Mouse (Mus musculus) skeletal muscle tissue, adult 2 months (tissue): Measurements from ENCODE around the gene Atg4a.

Source experiments
- DNase-seq: peaks from one replicate; pipeline ENCODE4 v3.0.0-alpha.2; 2012; ENCODE audit warnings: low read depth, low spot score

The Atg4a gene

DNA sequence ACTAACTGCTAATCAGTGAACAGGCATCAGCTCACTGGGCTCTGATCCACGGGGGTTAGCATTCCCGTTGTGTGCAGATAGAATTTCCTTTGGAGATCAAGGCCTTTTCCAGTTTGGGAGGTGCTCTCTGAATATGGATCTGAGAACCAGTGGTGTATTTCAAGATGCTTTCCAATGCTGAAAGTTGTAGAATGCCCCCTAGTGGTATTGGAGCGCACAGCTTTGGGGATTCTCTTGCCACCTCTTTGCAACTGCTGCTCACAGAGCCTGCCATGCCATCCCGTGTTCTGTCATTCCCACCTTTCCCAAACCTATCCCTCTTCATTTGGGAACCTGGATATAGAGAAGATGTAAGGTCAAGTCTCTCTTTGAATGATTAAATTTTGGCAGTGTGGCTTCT lies 201.5 kb downstream of the Atg4a start:
- no peak for DNase-seq

DNA sequence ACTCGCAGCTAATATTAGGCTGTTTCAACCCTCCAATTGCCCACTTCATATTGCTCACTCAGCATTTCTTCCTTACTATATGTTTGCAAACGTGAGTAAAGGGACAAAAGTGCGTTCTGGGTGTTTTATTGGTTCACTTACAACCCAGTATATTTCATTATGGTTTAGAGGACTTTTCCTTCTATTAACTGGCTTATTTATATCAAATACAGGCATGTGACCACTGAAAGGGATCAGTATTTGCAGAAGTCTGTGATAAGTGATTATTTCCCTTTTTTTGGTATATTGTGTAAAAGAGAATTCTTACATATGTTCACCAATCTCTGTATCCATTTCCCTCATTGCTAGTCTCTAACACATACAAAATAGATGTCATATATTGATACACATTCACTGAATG lies 203.7 kb downstream of the Atg4a start:
- no peak for DNase-seq

DNA sequence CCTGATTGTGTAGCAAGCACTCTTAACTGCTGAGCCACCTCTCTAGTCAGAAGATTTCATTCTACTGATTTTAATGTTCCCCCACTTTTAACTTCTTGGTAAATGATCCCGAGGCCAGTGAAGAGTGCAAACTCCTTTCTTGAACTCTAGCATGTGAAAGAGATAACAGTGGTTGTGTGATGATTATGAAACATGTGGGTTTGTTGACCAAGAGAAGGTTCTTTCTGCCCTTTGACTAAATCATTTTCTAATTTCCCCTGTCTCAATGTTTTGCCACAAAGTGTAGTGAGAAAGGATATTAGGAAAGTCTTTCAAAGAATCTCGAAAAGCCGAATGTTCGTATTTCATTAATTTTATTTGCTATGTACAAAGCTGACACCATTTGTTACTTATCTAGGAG lies 208.4 kb downstream of the Atg4a start:
- DNase-seq: no peak

DNA sequence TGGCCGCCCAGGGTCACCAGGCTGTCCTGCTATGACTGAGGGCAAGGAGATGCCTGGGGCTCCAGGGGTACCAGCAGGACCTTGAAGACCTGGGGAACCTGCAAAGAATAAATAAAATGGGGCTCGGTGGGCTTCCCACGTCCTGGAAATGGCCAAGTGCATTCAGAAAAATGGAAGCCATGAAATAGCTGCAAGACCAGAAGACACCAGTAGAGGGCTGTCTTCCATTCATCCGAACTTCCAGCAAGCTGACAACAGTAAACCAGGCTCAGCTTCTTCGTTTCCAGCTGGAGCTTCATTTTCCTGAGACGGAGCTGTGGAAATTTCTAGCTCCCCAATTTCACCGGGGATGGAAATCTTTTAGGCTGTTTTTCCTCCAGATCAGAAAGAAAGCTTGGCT lies 218.6 kb downstream of the Atg4a start:
- no peak for DNase-seq

DNA sequence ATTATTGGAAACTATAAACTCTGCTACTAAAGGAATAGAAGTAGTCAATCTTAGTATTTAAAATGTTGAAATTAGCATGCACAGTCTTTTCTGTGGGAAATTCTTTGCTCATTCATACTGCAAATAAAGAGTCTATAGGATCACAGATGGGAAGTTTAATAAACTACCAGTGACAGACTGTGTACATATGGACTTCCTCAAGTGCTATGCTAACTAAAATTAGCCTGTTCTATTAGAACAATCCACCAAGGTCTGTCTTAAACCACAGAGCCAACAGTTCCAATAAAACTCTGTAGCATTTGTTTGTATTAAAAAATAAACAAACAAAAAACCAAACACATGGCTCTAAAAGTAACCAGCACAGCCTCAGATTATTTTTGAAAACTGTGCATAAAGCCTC lies 238.3 kb downstream of the Atg4a start:
- no peak for DNase-seq

DNA sequence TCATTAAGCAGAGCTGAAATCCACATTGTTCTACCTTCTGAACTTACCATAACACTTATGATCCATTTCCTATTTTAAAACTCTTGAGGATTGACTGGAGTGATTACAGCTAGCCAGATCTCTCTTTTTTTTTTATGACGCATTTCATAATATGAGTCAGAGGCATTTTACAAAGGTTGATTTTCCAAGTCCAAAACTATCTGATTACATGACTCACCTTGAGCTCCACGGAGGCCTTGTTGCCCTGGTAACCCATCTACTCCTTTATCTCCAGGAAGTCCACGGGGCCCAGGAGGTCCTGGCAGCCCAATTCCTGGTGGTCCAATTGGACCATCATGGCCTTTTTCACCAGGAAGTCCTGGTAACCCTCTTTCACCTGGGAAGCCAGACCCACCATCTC lies 242.3 kb downstream of the Atg4a start:
- DNase-seq: no peak

DNA sequence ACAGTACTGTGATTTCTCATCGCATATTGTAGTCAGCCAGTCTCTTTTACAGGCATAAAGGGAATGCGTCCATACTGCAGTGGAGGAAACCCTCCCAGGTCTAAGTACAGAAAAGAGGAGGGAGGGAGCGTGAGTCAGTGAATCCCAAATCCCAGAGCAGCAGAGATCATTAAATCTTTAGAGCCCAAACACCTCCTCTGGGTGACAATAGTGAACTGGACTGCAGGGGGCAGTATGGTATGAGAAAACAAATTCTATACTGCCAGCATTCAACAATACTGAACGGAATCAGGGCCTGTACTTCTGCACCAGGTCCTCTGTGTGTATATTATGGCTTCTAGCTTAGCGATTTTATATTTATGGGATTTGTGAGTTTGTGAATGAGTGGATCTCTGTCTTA lies 256.1 kb downstream of the Atg4a start:
- DNase-seq: no peak
